Mouse (Mus musculus) ES-E14 (cell line): ENCODE measurements around the gene Smco2. TPM values are rescaled to one million over a fixed set of nuclear protein-coding genes. Genes with fewer than 3 reads are reported as not detected.

Source experiments
- DNase-seq: peaks from one replicate; pipeline ENCODE4 v3.0.0-alpha.2; 2013; ENCODE audit warnings: low read depth, low spot score
- H3K27ac ChIP-seq: 2 replicates; pipeline ENCODE4 v1.5.1; 2012; ENCODE audit warnings: low read depth, mild to moderate bottlenecking, low read length, moderate library complexity, mixed read lengths; ENCODE audit not compliant: poor library complexity, insufficient read depth, severe bottlenecking
- H3K36me3 ChIP-seq: 2 replicates; pipeline ENCODE4 v1.6.1; 2012; ENCODE audit warnings: mild to moderate bottlenecking, low read length, moderate library complexity, mixed read lengths; ENCODE audit not compliant: control insufficient read depth, poor library complexity, insufficient read depth, severe bottlenecking
- H3K4me1 ChIP-seq, 2 experiments: fragments of 150-350 bp in 1 of 2; sonication (generic) in 1 of 2; 2 replicates each; pipeline ENCODE4 v1.6.1; 2012; ENCODE audit warnings: low read length in 2 of 2, mild to moderate bottlenecking in 1 of 2, mixed read lengths in 1 of 2; ENCODE audit not compliant: control insufficient read depth in 2 of 2, insufficient read depth in 2 of 2, poor library complexity in 1 of 2
- H3K4me3 ChIP-seq, 2 experiments: fragments of 150-350 bp in 1 of 2; sonication (generic) in 1 of 2; 2 replicates each; pipeline ENCODE4 v1.5.1; 2012; ENCODE audit warnings: low read length in 2 of 2, low read depth in 1 of 2, mild to moderate bottlenecking in 1 of 2, mixed read lengths in 1 of 2; ENCODE audit not compliant: insufficient read depth in 1 of 2, poor library complexity in 1 of 2, severe bottlenecking in 1 of 2
- H3K9ac ChIP-seq: 2 replicates; pipeline ENCODE4 v1.6.1; 2012; ENCODE audit warnings: low read depth, mild to moderate bottlenecking, low read length, mixed read lengths; ENCODE audit not compliant: poor library complexity, insufficient read depth, severe bottlenecking
- H3K9me3 ChIP-seq: fragments of 150-350 bp; sonication (generic); 2 replicates; pipeline ENCODE4 v1.6.1; 2012; ENCODE audit warnings: low read depth, mild to moderate bottlenecking, low read length; ENCODE audit not compliant: control insufficient read depth, insufficient read depth
- CHD2 ChIP-seq: IDR thresholded peaks from 2 replicates; pipeline ENCODE4 v1.6.1; 2014; ENCODE audit warnings: mild to moderate bottlenecking, low read depth, low read length, inconsistent platforms
- HCFC1 ChIP-seq: IDR thresholded peaks from 2 replicates; pipeline ENCODE4 v1.6.1; 2012; ENCODE audit warnings: low read length, inconsistent platforms, borderline replicate concordance; ENCODE audit not compliant: insufficient read depth
- MAFK ChIP-seq: IDR thresholded peaks from 2 replicates; pipeline ENCODE4 v1.6.1; 2014; ENCODE audit warnings: mild to moderate bottlenecking, low read depth, low read length, inconsistent platforms; ENCODE audit not compliant: insufficient read depth
- ZC3H11A ChIP-seq: IDR thresholded peaks from 2 replicates; pipeline ENCODE4 v1.6.1; 2012; ENCODE audit warnings: low read depth, mild to moderate bottlenecking, inconsistent platforms, low read length, borderline replicate concordance
- ZNF384 ChIP-seq: IDR thresholded peaks from 2 replicates; pipeline ENCODE4 v1.6.1; 2012; ENCODE audit warnings: low read depth, low read length, inconsistent platforms
- in situ Hi-C, 2 experiments: fragments of 600-800 bp; cut with MboI; formaldehyde crosslinking; loops; one replicate each; pipeline ENCODE4 v1.15.1; 2025; ENCODE audit warnings: low sequenced_read_pairs in 2 of 2, inconsistent platforms in 1 of 2; ENCODE audit not compliant: unreplicated experiment in 2 of 2
- total RNA-seq: library from RNA; depleted of rRNA; stranded (reverse); fragments of 300-350 nt; gene quantifications from 2 replicates; pipeline ENCODE4 v1.2.3, GENCODE M21; 2012; rRNA removed

The Smco2 gene
- total RNA-seq, 1 experiment: not detected

GRCm38 (mm10) chr6:146917396-146917795 is 67.5 kb downstream of the Smco2 start:
- Histone ChIP-seq H3K9ac (no peak overlapping the region), H3K36me3 (no peaks in the 10 kb centered on the region; the same call in 1 of the 2 replicates), H3K9me3 (no peaks in the 10 kb centered on the region), H3K27ac (no peak overlapping the region), H3K4me1 (peaks cover 2 to 3% of the 10 kb centered on the region in 2 experiments; a peak in 2 of 4 replicates), H3K4me3 (no peak overlapping the region)
- in situ Hi-C loops: no loop called here
- no peak for DNase-seq
- TF ChIP-seq HCFC1: no peak
- TF ChIP-seq MAFK: no peak
- TF ChIP-seq CHD2: no peak
- TF ChIP-seq ZNF384: no peak
- TF ChIP-seq ZC3H11A: no peak

GRCm38 (mm10) chr6:146918341-146918740 is 68.4 kb downstream of the Smco2 start:
- no peaks in the 10 kb centered on the region for H3K9me3 ChIP-seq
- H3K36me3 ChIP-seq: no peaks in the 10 kb centered on the region; the same call in 1 of the 2 replicates
- no peak for DNase-seq
- H3K27ac ChIP-seq: no peak overlapping the region
- in situ Hi-C loops: no loop called here
- TF ChIP-seq ZC3H11A: no peak
- no peak for TF ChIP-seq ZNF384
- no peak for TF ChIP-seq MAFK
- TF ChIP-seq HCFC1: no peak
- TF ChIP-seq CHD2: no peak
- no peak overlapping the region for H3K9ac ChIP-seq
- H3K4me3 ChIP-seq: no peak overlapping the region
- H3K4me1 ChIP-seq: no peaks in the 10 kb centered on the region; a peak in 1 of 4 replicates

Other genes with a start within 250 kb of the Smco2 start
- gene Med21, start 207.6 kb upstream of the Smco2 start, total RNA-seq: 57.2 and 91.2 TPM in 2 replicates
- gene Tm7sf3, start 207.3 kb upstream of the Smco2 start, total RNA-seq: 99.6 and 164 TPM in 2 replicates
- 14.3 and 14.6 TPM in 2 replicates for gene Stk38l, start 125.1 kb upstream of the Smco2 start, total RNA-seq
- gene Arntl2, start 54.0 kb upstream of the Smco2 start, total RNA-seq: 4.3 and 8.4 TPM in 2 replicates
- 30.1 and 39.9 TPM in 2 replicates for gene Ppfibp1, start 38.4 kb downstream of the Smco2 start, total RNA-seq
- 0.11 and 0.22 TPM in 2 replicates for gene 1700034J05Rik, start 104.3 kb downstream of the Smco2 start, total RNA-seq
- 0.80 and 1.6 TPM in 2 replicates for gene Rep15, start 182.5 kb downstream of the Smco2 start, total RNA-seq
- gene Mrps35, start 192.7 kb downstream of the Smco2 start, total RNA-seq: 63.4 and 74.7 TPM in 2 replicates
- gene Mansc4, start 236.9 kb downstream of the Smco2 start, total RNA-seq: 0.80 and 1.5 TPM in 2 replicates
- 9.1 and 16.4 TPM in 2 replicates for gene Klhl42, start 241.3 kb downstream of the Smco2 start, total RNA-seq